Mouse (Mus musculus) mouse embryonic stem cell (cell line): ENCODE results near the gene Pdgfa.

Experiments used
- in situ Hi-C, 2 experiments: fragments of 300-500 bp; cut with MboI; formaldehyde crosslinking; loops; 1 replicate in 1 of 2; 3 replicates in 1 of 2; pipeline ENCODE4 v1.14.3; 2019 to 2020; ENCODE audit warnings: low sequenced_read_pairs in 2 of 2, low pct_unique_long_range_greater_than_20kb in 1 of 2, mixed read lengths in 1 of 2; ENCODE audit not compliant: unreplicated experiment in 1 of 2

Pdgfa gene

DNA sequence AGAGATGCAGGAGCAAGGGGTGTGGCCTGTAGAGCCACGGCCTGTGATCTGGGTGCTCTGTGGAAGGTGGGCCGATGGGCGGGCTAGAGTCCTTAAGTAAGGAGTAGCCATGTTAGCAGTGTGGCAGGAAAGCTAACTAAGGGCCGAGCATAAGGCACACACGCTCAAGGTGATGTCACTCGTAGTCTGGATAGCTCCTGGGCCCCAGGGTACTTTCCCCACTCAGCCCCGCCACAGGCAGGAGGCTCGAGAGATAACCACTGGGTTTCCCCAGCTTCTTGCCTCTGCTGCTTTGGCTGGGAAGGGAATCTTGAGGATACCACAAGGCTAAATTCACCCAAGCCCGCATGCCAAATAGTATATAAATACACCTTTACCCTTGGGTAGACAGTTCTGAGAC lies 25.8 kb downstream of the Pdgfa start:
- in situ Hi-C loops, result no loop called here

DNA sequence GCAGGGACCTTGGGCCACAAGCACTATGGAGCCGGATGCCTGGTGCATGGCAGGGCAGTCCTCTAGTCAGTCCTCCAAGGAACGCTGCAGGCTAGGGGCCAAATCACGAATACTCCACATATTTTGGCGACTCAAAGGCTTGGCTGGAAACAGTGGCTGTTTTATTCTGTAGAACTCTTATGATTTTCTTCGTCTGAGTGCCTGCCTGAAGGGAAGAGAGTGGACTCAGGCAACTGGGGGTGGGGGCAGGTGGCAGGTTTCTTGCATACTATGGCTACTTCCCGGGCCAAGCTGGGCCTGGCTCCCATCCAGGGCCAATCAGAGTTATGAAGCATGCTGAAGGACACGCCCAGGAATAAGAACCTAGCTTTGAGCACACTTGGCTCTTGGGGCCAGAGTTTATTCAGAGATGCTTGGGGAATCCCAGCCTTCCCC lies 27.1 kb downstream of the Pdgfa start:
- in situ Hi-C loops, result no loop called here

DNA sequence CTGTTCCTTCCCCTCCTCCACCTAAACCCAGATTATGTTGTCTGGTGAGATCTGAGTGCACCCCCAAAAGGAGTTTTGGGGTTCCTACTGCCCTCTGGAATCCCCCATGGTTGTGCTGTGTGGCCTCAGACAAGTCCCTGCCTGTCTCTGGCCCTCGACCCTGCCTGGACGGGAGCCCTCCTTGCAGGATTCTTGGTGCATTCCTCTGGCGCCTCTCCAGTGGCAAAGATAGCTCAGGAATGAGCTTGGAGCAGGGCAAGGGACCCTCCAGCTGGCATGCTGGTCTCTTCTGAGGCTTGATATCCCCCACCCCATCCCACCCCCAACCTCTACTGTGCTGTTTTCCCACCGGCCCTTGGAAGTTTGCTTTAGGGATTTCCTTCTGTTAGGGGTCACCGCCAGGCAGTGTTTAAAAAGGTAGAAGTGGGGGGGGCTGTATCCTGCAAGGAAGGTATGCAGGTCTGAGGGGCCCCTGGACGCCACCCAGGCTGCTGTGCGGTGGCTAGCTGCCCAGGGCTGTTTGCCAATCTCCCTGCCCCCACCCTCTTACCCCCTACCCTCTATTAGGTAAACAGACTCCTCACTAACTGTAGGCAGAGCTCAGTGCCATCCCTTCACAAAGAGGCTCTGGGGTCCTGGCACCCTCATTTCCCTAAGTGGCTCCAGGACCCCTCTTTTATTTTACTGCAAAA lies 31.0 kb downstream of the Pdgfa start:
- in situ Hi-C loops, result no loop called here

DNA sequence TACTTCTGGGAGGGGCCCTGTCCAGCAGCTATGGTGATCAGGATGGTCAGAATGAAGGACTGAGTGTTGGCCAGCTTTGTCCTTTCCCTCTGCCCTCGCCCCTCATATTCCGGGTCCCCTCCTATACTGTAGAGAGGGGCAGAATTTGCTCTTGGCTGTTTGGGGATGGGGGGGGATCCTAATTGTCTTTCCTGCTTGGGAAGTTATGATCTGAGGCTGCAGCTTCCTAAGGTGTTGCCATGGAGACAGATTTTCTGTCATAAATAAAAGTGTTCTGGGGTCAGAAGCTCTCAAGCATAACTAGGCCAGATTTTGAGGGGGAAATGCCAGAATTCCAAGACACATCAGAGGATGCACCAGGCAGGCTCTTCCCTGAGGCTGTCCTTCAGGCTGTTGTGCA lies 31.6 kb downstream of the Pdgfa start:
- in situ Hi-C loops, result no loop called here

DNA sequence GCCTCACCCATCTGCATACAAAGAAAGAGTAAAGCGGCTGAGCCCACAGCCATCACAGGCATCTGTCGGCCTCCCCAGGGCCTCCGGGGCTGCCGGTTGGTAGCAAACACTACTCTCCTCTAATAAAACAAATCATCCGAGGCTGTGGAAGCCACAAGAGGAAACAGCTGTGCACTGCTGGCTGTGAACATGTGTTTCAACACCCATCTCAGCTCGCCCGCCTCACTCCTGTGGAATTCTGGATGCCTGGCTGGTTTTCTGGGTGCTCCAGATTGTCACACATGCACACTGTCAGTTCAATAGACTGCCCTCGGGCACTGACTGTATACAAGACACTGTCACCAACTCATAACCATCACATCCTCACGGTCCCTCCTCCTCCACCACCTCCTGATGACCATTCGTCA lies 40.7 kb downstream of the Pdgfa start:
- in situ Hi-C loops, result no loop called here

DNA sequence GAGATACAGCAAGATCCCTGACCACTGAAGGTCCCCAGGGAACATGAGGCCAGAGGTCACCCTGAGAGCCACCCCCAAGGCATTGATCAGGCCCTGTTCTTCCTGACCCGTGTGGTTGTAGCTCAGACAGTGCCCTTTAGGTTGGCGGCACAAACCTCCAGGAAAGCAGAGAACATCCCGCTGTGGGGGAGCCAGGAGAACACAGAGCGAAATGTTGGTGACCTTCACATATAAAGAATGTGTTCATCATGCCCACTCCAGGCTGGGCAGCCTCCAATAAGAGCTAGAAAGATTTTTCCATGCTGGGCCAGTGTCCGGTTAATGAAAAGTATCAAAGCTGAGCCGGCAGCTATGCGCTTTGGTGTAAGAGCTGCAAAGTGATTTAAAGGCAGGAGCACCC lies 43.2 kb downstream of the Pdgfa start:
- in situ Hi-C loops, result no loop called here

DNA sequence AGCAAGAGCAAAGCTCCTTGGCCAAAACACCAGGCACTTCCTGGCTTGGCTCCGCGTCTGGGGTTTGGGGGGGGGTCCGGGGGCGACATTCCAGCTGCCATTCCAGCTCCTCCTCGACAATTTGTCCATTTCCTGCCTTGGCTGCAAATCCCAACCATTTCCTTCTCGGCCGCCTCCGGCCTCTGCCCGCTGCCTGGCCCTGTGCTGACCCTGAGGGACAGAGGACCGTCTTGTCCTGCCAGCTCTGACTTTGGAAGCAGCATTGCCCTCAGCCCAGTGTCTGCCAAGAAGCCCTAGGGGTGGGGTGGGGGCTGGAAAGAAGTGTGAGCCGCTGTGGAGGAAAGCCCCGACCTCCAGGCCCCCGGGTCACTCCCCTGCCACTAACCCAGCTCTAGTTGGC lies 44.2 kb downstream of the Pdgfa start:
- in situ Hi-C loops, result no loop called here

DNA sequence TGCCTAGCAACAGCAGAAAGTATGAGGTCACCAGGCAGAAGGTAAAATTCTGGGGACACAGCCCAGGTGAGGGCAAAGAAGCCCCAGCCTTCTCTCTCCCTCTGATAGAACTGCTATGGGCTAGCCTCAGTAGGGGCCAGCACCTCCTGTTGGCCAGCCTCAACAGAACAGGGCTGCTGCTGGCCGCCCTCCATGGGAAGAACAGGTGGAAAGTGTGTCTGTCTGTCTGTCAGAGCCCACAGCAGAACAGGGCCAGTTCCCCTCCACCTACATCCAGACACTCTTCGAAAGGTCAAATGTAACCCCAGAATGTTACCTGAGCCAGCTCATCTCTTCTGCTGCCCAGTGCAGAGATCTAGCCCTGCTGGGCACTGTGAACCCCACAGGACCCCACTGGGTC lies 45.9 kb downstream of the Pdgfa start:
- in situ Hi-C loops, result no loop called here

DNA sequence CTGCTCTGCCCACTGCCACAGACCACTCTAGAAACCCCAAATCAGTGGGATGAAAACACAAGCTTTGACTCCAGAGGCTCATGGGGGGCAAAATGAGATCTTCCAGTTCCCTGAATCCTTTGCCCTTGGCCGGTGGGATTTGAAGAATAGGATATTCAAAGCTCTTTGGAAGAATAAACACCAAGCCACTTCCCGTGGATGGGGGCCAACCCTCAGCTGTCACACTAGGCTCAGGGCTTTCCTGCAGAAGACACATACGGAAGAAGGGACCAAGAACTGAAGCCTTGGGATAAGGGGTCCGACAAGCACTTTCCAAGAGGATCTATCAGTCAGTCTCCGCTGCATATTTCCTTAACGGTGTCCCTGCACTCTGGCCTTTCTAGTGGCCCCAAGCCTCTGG lies 48.0 kb downstream of the Pdgfa start:
- in situ Hi-C loops, result no loop called here

DNA sequence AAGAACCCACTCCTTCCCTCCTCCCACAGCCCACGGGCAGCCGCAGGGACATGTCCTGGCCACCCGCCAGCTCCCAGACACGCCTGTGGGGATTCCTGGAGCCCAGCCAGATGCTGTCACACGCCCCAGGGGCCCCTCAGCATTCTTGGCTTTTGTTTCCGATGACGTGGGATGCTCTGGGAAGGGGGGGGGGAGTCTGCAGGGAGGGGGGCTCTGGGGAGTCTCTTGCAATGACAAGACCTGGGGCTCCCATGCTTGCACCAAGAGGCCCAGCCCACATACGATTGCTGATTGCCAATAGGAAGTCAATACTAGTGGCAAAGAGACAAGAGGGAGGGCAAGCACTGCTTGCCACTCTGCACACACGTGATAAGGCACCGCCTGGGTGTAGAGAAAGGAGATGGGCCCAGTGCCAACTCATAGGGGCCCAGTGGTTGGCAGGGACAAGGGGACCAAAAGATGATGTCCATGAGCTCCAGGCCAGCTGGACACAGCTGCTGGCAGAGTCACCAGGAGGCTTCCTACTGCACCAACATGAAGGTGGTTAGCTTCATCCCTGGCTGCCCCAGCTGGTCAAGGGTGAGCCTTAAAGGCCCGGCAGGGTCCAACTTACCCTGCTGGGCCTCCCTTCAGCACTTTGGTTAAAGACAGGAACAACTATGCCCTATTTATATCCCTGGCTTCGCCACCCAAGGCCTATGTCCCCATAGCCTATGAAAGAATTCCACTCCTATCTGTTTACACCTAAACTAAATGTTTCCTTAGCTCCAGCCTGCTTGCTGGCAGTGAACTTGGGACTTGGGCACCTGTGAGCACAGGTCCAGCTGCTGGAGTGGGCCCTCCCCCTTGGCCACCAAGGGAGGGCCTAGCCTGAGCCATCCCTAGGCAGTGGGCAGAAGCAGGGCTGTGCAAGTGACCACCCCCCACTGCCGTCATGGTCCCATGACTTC lies 48.9 kb downstream of the Pdgfa start:
- in situ Hi-C loops, result no loop called here

DNA sequence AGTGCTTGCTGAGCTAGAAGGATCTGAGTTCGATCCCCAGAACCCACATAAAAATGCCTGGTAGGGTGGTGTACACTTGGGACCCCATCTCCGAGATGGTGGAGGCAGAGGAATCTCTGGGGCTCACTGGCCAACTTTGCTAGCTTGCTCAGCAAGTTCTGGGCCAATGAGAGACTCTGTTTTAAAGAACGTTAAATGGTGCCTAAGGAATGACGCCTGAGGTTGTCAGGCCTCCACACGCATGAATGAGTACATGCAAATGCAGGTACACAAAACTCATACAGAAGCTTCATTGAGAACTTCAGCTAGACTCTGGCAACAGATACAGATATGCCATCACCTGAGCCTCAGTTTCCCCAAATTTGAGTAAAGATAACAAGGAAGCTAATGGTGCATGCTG lies 49.7 kb downstream of the Pdgfa start:
- in situ Hi-C loops, result no loop called here

DNA sequence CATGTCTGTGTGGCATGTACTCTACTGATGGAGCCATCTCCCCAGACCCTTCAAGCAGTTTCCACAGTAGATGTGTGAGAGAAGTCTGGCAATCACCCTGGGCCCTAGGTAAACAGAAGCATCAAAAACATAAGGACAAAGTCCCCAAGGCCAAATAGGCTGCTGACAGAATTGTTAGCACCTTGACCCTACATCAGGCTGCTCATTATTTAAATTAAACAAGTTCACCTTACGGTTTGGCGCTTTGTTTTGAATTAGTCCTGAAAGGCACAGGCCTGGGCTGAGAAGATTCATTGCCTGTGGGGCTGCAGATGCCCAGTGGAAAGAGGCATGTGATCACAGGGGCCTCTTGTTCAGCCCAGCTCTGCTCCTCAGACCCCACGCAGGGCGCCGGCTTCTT lies 50.2 kb downstream of the Pdgfa start:
- in situ Hi-C loops, result no loop called here

DNA sequence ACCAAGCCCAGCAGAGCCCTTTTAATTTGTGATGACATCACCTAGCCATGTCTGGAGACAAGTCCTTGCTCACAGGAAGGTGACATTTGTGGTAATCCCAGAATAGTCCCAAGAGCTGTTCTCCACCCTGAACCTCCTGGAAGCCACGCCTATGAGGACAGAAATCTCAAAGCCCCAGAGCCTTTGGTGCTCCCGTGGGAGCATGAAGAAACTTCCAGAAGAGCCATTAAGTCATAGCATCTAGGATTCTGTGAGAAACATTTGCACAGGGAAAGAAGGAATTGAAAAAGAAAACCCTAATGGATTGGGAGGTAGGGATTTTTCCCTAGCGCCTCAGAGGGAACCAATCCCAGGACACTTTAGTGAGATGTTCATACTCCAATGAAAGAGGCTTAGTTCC lies 52.2 kb downstream of the Pdgfa start:
- in situ Hi-C loops, result no loop called here

DNA sequence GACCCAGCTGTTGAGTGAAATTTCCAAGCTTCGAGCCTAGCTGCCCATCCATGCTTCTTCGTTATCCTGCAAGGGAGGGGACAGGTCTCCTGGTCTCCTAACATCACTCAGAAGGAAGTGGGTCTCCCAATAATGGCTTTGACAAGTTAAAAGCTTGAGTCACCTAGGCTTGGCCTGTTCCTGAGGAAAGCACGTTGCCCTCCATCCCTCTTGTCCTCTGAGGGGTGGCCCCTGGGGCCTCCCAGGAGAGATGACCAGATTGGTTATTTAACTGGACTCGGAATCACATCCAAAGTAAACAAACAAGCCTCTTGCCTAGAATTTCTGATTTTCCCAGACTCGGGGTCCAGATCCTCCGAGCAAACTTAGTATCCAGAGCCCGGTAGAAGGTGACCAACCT lies 52.6 kb downstream of the Pdgfa start:
- in situ Hi-C loops, result no loop called here

DNA sequence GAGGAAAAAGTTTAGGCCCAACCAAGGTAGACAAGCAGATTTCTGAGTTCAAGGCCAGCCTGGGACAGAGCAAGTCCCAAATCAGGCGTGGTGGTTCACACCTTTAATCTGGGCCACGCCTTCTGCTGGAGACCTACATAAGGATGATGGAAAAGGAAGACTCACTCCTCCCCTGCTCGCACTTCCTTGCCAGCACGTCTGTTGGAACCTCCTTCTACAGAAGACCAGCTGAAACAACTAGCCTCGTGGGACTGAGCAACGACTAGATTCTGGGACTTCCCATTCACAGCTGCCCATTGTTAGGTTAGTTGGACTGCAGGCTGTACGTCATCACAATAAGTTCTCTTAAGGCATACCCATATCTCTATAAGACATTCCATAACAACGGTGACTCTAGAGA lies 55.3 kb downstream of the Pdgfa start:
- in situ Hi-C loops, result no loop called here

DNA sequence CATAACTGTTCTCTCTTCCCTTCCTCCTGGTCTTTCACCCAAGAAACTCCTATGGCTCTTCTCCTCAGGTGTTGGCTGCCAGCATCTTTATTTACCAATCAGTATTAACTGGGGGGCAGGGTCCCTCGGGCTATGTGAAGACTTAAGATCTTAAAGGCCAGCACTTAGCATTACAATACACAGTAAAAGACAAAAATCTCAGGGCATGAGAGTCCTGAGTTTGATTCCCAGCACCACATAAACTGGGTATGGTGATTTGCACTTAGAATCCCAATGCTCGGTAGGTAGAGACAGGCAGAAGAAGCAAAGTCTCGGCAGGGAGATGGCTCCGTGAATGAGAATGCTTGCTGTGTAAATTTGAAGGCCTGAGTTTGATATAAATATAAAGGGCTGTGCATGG lies 56.6 kb downstream of the Pdgfa start:
- in situ Hi-C loops, result no loop called here

DNA sequence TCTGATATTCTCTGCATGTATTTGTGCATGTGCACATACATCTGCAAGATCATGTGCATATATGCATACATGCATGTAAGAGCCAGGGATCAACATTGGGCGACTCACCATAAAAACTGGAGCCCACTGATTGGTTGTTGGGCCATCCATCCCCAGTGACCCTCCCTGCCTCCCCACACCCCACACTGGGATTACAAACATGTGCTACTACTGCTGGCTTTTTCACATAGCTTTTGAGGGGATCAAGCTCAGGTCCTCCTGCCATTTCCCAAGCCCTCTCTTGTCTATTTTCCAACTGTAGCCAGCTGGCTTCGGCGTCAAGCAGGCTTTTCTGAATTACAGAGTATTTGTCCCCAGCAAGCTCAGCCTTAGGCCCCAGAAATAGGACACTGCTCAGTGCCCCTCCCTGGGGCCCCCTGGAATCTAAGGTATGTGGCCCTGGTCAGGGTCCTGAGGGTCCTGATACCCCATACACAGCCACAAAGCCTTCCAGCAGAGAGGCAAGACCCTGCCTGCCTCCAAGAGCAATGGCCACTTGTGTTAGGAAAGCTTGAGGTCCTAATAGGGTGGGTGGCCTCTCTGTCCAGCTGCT lies 58.5 kb downstream of the Pdgfa start:
- in situ Hi-C loops, result no loop called here

DNA sequence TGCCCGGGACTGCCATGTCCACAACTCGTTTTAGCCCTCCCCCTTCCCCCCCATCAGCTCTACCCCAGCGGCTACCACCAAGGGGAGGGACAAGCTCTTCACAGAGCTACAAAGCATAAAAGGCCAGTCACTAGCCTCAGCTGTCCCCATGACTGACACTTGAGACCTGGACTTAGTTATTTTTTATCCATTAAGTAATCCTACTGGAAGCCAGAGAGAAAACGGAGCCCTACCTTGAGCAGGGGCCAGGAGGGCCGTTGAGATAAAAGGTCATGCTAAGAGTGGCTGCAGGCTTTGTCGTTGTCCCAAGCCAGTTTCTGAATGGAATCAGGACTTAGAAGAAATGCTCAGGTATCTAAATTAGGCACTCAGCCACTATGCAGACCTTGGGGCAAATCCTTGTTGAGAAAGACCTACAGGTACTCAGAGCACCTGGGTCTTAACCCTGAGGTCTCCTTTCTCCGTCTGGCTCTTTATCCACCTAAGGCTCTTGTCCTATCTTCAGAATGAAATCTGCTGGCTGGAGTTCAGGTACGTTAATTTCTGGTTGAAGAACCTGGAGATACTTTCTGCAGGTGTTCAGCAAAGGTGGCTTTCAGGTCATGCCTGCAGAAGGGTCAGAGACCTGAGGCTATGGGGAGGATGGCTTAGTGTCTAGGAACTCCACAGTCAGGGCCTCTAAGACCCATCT lies 60.6 kb downstream of the Pdgfa start:
- in situ Hi-C loops, result no loop called here

DNA sequence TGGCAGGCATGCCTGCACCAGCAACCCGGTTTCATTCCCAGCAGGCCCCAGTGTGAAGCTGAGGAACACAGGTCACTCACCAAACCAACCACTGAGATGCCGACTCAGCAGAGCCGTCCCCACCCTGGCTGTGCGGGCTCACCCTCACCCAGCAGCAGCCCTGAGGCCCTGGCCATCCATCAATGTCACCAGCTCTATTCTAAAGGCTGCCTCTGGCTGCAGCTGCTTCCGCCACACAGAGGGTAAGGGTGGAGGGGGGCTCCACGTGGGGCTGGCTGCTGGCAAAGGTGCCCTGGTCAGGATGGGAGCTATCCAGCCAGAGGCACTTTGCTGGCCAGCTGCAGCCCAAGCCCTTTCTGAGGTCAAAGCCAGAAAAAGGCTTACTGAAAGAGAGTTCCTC lies 62.6 kb downstream of the Pdgfa start:
- in situ Hi-C loops, result no loop called here
